Mouse (Mus musculus) thymus, adult 2 months (tissue): ENCODE data around the gene Slc9a7. TPM values are rescaled to one million over a fixed set of nuclear protein-coding genes. Genes with fewer than 3 reads are reported as not detected.

ENCODE experiments used
- DNase-seq: peaks from one replicate; pipeline ENCODE4 v3.0.0; 2021
- H3K27ac ChIP-seq: fragments of 200-500 bp; 2 replicates; pipeline ENCODE4 v1.5.1; 2012; ENCODE audit warnings: low read length, control low read depth; ENCODE audit not compliant: control insufficient read depth, insufficient read depth
- H3K27me3 ChIP-seq: fragments of 200-500 bp; 2 replicates; pipeline ENCODE4 v1.6.1; 2012; ENCODE audit warnings: mild to moderate bottlenecking, low read length, moderate library complexity, mixed read lengths; ENCODE audit not compliant: control insufficient read depth, insufficient read depth
- H3K36me3 ChIP-seq: fragments of 200-500 bp; 2 replicates; pipeline ENCODE4 v1.6.1; 2012; ENCODE audit warnings: mild to moderate bottlenecking, low read length, moderate library complexity; ENCODE audit not compliant: control insufficient read depth, insufficient read depth
- H3K4me1 ChIP-seq: fragments of 200-500 bp; replicated peaks from 2 replicates; pipeline ENCODE4 v1.6.1; 2012; ENCODE audit warnings: low read length; ENCODE audit not compliant: control insufficient read depth, insufficient read depth
- H3K4me3 ChIP-seq: fragments of 200-500 bp; 2 replicates; pipeline ENCODE4 v1.5.1; 2012; ENCODE audit warnings: mild to moderate bottlenecking, low read length, control low read depth, moderate library complexity; ENCODE audit not compliant: control insufficient read depth, insufficient read depth
- CTCF ChIP-seq: fragments of 200-500 bp; IDR thresholded peaks from 2 replicates; pipeline ENCODE4 v1.5.1; 2012; ENCODE audit warnings: mild to moderate bottlenecking, control low read depth, low read length, moderate library complexity, borderline replicate concordance; ENCODE audit not compliant: control insufficient read depth, poor library complexity, insufficient read depth; ENCODE audit errors: extremely low read depth
- POLR2A ChIP-seq: fragments of 200-500 bp; IDR thresholded peaks from 2 replicates; pipeline ENCODE4 v1.6.1; 2012; ENCODE audit warnings: mild to moderate bottlenecking, low read length, control low read depth, moderate library complexity; ENCODE audit not compliant: control insufficient read depth, poor library complexity, insufficient read depth; ENCODE audit errors: extremely low read depth
- WGBS: fragments of 180-500 bp; shearing (Covaris S2); methylation state at CpG from one replicate; pipeline ENCODE4 v1.1.7; 2018; 5-methylcytosine and 5-hydroxymethylcytosine counted together
- polyA plus RNA-seq: library from polyadenylated mRNA; depleted of rRNA; stranded (reverse); fragments of >200 nt; gene quantifications from 2 replicates; pipeline ENCODE4 v1.2.3, GENCODE M21; 2012

The Slc9a7 gene
- polyA plus RNA-seq, 1 experiment = 6.6 TPM

DNA sequence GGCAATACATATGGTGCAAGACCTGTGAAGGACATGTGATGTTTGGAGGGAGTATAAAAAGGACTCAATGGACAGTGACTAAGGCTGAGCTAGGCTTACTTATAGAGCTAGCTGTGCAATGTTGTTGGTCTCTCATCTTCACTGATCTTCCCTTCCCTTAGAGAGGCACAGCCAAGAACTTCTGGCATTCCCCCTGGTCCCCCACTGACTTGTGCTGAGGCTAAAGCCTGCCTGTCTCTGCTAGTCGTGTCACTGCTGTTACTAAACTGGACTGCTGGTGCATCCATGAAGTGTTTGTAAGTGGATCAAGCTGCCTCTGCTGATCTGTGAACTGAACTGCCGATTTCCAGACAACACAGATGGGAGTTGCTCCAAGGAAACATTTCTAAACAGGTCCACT lies 166.1 kb downstream of the Slc9a7 start:
- TF ChIP-seq POLR2A = no peak
- TF ChIP-seq CTCF = no peak
- H3K36me3 ChIP-seq = no peaks in the 10 kb centered on the region
- H3K4me1 ChIP-seq = no peaks in the 10 kb centered on the region
- DNase-seq = no peak
- no peak overlapping the region for H3K4me3 ChIP-seq
- no peak overlapping the region for H3K27ac ChIP-seq
- no peaks in the 10 kb centered on the region for H3K27me3 ChIP-seq
- WGBS = 93% methylated on average over 2 of the region's 2 CpGs

DNA sequence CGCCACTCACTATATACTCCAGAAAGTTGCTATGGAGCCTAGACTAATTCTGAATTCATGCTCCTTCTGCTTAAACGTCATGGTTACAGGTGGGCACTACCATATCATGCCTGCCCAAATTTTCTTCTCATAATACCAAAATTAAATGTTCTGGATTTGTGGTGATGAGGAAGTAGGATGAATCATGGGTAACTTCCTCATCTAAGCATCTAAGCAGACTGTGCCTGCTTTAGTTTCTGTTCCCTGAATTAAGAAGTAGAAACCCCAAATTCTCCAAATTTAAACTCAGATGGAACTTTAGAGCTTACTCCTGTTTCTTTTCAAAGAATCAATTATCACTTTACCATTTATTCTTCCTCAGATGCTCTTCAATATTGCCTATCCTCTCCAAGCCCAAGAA lies 173.9 kb downstream of the Slc9a7 start:
- 87% methylated on average over 2 of the region's 2 CpGs for WGBS
- H3K4me3 ChIP-seq = no peak overlapping the region
- TF ChIP-seq CTCF = no peak
- TF ChIP-seq POLR2A = no peak

DNA sequence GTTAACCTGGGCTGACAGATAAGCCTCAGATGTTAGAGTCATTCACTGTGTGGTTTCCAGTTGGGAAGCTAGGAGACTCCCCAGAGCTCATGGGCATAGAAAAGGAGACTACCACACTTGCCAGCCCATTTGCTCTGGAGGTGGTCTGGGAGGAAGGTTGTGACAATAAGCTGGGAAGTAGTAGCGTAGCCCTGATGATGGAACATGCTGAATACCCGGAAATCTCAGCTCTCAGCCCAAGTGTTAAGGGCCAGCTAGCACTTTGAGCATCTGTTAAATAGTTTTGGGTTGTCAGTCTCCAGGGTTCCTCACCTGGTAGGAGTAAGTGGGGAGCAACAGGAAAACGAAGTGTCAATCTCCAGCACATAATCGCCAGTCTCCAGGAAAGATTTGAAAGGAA lies 221.4 kb downstream of the Slc9a7 start:
- no peak for DNase-seq
- no peaks in the 10 kb centered on the region for H3K36me3 ChIP-seq
- no peaks in the 10 kb centered on the region for H3K27me3 ChIP-seq
- no peak overlapping the region for H3K4me3 ChIP-seq
- TF ChIP-seq CTCF = no peak
- no peak for TF ChIP-seq POLR2A
- 97% methylated on average over 4 of the region's 4 CpGs for WGBS
- no peaks in the 10 kb centered on the region for H3K4me1 ChIP-seq
- no peak overlapping the region for H3K27ac ChIP-seq

More for the DNA sequence above, 173.9 kb downstream of the Slc9a7 start:
- H3K4me1 ChIP-seq = no peaks in the 10 kb centered on the region
- no peaks in the 10 kb centered on the region for H3K27me3 ChIP-seq
- no peak overlapping the region for H3K27ac ChIP-seq
- DNase-seq = no peak
- no peaks in the 10 kb centered on the region for H3K36me3 ChIP-seq

DNA sequence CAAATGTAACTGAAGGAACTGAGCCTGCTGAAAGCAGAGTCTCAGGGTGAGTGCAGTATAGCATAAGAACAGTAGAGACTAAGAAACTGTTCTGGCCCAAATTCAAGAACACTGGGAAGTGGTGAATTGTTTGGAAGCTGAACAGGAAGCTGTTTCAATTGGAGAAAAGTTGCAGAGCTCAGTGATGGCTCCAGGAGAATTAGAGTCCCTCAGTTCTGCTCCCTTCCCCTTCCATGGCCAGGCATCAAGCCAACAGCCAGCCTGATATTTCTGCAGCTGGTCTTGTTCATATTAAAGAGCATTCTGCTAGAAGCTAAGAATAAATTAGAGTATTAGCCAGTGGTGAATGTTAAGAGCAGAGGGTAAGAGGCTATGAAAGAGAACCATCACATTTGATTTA lies 225.0 kb downstream of the Slc9a7 start:
- Histone ChIP-seq H3K27me3 (no peaks in the 10 kb centered on the region), H3K4me1 (no peaks in the 10 kb centered on the region), H3K27ac (no peak overlapping the region), H3K36me3 (no peaks in the 10 kb centered on the region), H3K4me3 (no peak overlapping the region)
- DNase-seq = no peak
- TF ChIP-seq POLR2A (no peak), CTCF (no peak)

DNA sequence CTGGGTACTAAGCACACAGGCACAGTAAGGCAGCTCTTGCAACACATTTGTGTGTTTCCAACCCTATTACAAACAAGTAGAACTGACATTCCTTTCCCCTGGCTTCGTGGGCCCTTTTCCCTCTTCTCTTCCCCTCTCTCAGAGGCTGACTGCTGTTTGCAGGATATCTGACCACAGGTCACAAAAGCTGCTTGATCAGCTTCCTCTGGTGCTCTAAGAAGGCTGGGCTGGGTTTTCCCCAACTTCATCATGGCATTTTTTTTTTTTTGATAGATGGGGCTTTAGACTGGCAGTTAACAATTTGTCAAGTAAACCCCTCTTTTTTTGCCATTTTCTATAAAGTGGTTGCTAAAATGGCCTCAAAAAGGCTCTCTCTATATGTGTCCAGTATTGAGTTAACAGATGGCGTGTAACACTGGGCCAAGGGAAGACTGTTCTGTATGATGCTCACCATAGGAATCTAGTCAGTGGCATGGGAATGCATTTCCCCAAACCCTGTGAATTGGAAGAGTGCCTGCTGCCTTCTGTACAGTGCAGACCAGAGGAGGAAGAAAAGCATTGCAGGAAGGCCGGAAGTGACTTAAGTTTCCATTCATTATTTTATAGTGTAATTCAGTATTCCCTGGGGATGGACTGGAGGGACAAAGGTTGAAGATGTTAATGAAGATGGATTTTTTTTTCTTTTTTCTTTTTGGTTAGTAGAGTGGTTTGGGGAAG lies 229.7 kb downstream of the Slc9a7 start:
- Histone ChIP-seq H3K4me1 (no peaks in the 10 kb centered on the region; the same call in 1 of the 2 replicates), H3K36me3 (no peaks in the 10 kb centered on the region), H3K4me3 (no peak overlapping the region), H3K27ac (no peak overlapping the region), H3K27me3 (no peaks in the 10 kb centered on the region; the same call in 1 of the 2 replicates)
- 49% methylated on average over 3 of the region's 3 CpGs for WGBS
- no peak for DNase-seq
- TF ChIP-seq POLR2A = no peak
- no peak for TF ChIP-seq CTCF

DNA sequence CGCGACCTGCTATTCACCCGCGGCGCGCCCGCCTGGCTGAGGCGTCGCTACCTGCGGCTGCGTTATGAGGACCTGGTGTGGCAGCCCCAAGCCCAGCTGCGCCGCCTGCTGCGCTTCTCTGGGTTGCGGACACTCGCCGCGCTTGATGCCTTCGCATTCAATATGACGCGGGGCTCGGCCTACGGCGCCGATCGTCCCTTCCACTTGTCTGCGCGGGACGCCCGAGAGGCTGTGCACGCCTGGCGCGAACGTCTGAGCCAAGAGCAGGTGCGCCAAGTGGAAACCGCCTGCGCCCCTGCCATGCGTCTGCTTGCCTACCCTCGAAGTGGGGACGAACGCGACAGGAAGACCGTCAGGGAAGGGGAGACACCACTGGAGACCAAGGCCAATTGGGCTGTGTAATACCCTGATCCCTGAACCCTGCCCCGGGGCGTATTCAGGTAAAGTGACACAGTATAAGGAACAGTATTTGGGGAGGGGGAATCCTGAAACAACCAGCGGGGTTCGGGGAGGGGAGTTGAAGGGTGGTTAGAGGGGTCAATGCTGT lies 230.8 kb downstream of the Slc9a7 start:
- Histone ChIP-seq H3K27ac (no peak overlapping the region), H3K36me3 (no peaks in the 10 kb centered on the region), H3K4me3 (peak overlapping the region; percentile 29; the same call in 1 of the 2 replicates), H3K4me1 (no peaks in the 10 kb centered on the region; the same call in 1 of the 2 replicates), H3K27me3 (no peaks in the 10 kb centered on the region; the same call in 1 of the 2 replicates)
- no peak for DNase-seq
- TF ChIP-seq POLR2A = no peak
- no peak for TF ChIP-seq CTCF
- WGBS = 6% methylated on average over 47 of the region's 47 CpGs

DNA sequence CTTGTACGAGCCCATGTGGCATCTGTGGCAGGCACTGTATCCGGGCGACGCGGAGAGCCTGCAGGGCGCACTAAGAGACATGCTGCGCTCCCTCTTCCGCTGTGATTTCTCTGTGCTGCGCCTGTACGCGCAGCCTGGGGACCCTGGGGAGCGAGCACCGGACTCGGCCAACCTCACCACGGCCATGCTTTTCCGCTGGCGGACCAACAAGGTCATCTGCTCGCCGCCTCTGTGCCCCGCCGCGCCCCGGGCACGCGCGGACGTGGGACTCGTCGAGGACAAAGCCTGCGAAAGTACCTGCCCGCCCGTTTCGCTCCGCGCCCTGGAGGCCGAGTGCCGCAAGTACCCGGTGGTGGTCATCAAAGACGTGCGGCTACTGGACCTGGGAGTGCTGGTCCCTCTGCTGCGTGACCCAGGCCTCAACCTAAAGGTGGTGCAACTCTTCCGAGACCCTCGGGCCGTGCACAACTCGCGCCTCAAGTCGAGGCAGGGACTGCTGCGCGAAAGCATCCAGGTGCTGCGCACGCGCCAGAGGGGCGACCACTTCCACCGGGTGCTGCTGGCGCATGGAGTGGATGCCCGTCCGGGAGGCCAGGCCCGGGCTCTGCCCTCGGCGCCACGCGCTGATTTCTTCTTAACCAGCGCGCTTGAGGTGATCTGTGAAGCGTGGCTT lies 231.4 kb downstream of the Slc9a7 start:
- TF ChIP-seq CTCF = no peak
- TF ChIP-seq POLR2A = no peak
- Histone ChIP-seq H3K36me3 (no peaks in the 10 kb centered on the region), H3K4me3 (peak overlapping the region; percentile 29), H3K27ac (no peak overlapping the region), H3K4me1 (no peaks in the 10 kb centered on the region; the same call in 1 of the 2 replicates), H3K27me3 (no peaks in the 10 kb centered on the region; the same call in 1 of the 2 replicates)
- no peak for DNase-seq
- 4% methylated on average over 60 of the region's 65 CpGs for WGBS
